ENCODE assay signal across 9 mouse cellular contexts in the genomic region with DNA sequence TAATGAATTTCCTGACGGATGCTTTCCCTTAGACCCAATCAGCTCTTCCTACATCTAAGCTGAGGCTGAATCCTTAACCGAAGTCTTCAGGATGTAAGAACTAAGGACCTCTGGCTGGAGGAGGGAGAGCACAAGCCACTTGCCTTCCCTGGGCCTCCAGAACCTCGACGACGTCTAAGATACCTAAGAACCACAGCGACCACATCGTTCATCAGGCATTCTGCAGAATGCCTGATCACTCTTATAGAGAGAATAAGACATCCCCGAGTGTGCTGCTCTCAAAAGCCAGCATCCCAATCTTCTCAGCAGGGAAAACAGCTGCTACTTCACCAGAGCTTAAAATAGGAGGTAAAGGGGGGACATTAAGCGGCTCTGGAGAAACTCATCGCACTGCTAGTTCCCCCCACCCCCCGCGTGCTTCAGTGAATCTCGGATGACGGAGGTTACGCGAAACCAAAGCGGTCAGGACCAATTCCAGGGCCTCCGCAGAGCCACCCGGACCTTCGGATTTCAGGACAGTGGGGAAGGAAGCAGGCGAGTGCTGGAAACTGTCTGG. TPM values are rescaled to one million over a fixed set of nuclear protein-coding genes. Genes with fewer than 3 reads are reported as not detected.
DNase-seq lines count a peak whose midpoint lies in the region; TF ChIP-seq lines count a peak whose summit lies in the region.
"Had no signal": no experiment of that assay in that cellular context is flagged by ENCODE, and none has a peak within 500 bp of the region (broad histone marks: within the 10 kb centered on the region; RNA-seq: fewer than 3 reads in every experiment).

No protein-coding gene starts in this region.

- H3K36me3 ChIP-seq in hindbrain, embryonic 10.5 days: peaks cover 12% of the 10 kb centered on the region; the same call in 1 of the 2 replicates

- TF ChIP-seq POLR2A in bone marrow macrophage, adult 2 months (IDR thresholded peaks at IDR 0.05; ENCODE audit: borderline replicate concordance, low read depth, low read length): no peak

- H3K9me3 ChIP-seq in hindbrain, embryonic 10.5 days: no peaks in the 10 kb centered on the region

- DNase-seq in adrenal gland, postnatal 14 days: peak; percentile 59
- no peak for DNase-seq in adrenal gland, adult 2 months
- peak; percentile 2 to 22 for DNase-seq in layer of hippocampus, adult 18-20 months (ENCODE audit: low spot score in 2 of 2)
- no peak for DNase-seq in layer of hippocampus, postnatal 10 days (ENCODE audit: low spot score in 2 of 2)
- DNase-seq in hindbrain, embryonic 10.5 days (ENCODE audit: low spot score): no peak
- peak; percentile 1 for DNase-seq in lung, postnatal 36 days
- peak; percentile 18 for DNase-seq in yolk sac, embryonic 10.5 days (ENCODE audit: low spot score)

- H3K4me1 ChIP-seq in bone marrow macrophage, adult 2 months (ENCODE audit: control insufficient read depth, insufficient read depth, low read length): peaks cover 33% of the 10 kb centered on the region
- H3K4me1 ChIP-seq in hindbrain, embryonic 10.5 days (replicated peaks): peaks cover 19% of the 10 kb centered on the region

- no peak for TF ChIP-seq CTCF in bone marrow macrophage, adult 2 months (IDR thresholded peaks at IDR 0.05; ENCODE audit: low read depth, low read length)

- under 1% methylated on average over 21 of the region's 21 CpGs for WGBS in hindbrain, embryonic 10.5 days

- peak overlapping the region; percentile 82 for H3K4me3 ChIP-seq in bone marrow macrophage, adult 2 months (ENCODE audit: insufficient read depth, low read length)
- H3K4me3 ChIP-seq in hindbrain, embryonic 10.5 days: peak overlapping the region; percentile 93

- no peaks in the 10 kb centered on the region for H3K27me3 ChIP-seq in hindbrain, embryonic 10.5 days (ENCODE audit: insufficient read depth, poor library complexity, severe bottlenecking)

- H3K27ac ChIP-seq in bone marrow macrophage, adult 2 months (ENCODE audit: insufficient read depth, low read depth, low read length): peak overlapping the region; percentile 83
- peak overlapping the region; percentile 95 for H3K27ac ChIP-seq in hindbrain, embryonic 10.5 days

RNA-seq across cellular contexts. Expression of gene Rwdd1, which starts 0.6 kb away (rescaled TPM):
- 81.8 and 98.0 TPM in 2 replicates for total RNA-seq in adrenal gland, postnatal 14 days (2021)
- 100 to 1,000 TPM in 1 of 2 experiments, 10 to 100 TPM in 1; 82.1 to 114 TPM for total RNA-seq in adrenal gland, adult 2 months (2021)
- polyA plus RNA-seq in adrenal gland, adult 2 months (2012; rRNA removed): 87.5 and 95.8 TPM in 2 replicates
- total RNA-seq in layer of hippocampus, adult 18-20 months (2021): 100 to 1,000 TPM; 101 to 103 TPM
- total RNA-seq in layer of hippocampus, postnatal 10 days (2021): 100 to 1,000 TPM; 102 to 107 TPM
- polyA plus RNA-seq in bone marrow macrophage, adult 2 months (2012; ENCODE audit: insufficient read depth, insufficient read length, missing spikeins): 50.9 and 55.8 TPM in 2 replicates
- polyA plus RNA-seq in hindbrain, embryonic 10.5 days (2016; fragmentation: Nextera tagmentation; extraction: Ambion mirVana): 126 and 143 TPM in 2 replicates

RNA-seq across cellular contexts. Expression of gene Trappc3l, which starts 18.6 kb away (rescaled TPM):
- total RNA-seq in adrenal gland, postnatal 14 days (2021): not detected in 2 replicates
- not detected for total RNA-seq in adrenal gland, adult 2 months (2021)
- polyA plus RNA-seq in adrenal gland, adult 2 months (2012; rRNA removed): not detected in 2 replicates
- total RNA-seq in layer of hippocampus, adult 18-20 months (2021): under 1 TPM in 1 of 2 experiments, not detected in 1; 0.64 TPM
- under 1 TPM; 0.80 TPM for total RNA-seq in layer of hippocampus, postnatal 10 days (2021)
- not detected in 2 replicates for polyA plus RNA-seq in bone marrow macrophage, adult 2 months (2012; ENCODE audit: insufficient read depth, insufficient read length, missing spikeins)
- polyA plus RNA-seq in hindbrain, embryonic 10.5 days (2016; fragmentation: Nextera tagmentation; extraction: Ambion mirVana): not detected in 2 replicates

RNA-seq across cellular contexts. Expression of gene Calhm4, which starts 25.3 kb away (rescaled TPM):
- total RNA-seq in adrenal gland, postnatal 14 days (2021): not detected in 2 replicates
- total RNA-seq in adrenal gland, adult 2 months (2021): not detected
- not detected in 2 replicates for polyA plus RNA-seq in adrenal gland, adult 2 months (2012; rRNA removed)
- not detected for total RNA-seq in layer of hippocampus, adult 18-20 months (2021)
- total RNA-seq in layer of hippocampus, postnatal 10 days (2021): not detected
- polyA plus RNA-seq in bone marrow macrophage, adult 2 months (2012; ENCODE audit: insufficient read depth, insufficient read length, missing spikeins): not detected in 2 replicates
- polyA plus RNA-seq in hindbrain, embryonic 10.5 days (2016; fragmentation: Nextera tagmentation; extraction: Ambion mirVana): not detected in 2 replicates
- total RNA-seq: left cerebral cortex, postnatal 25 days had no signal

Comparison
In these comparisons a context has a peak if more than half of its experiments do, and no peak if none do; other contexts are left out.
1. DNase-seq: peak in adrenal gland, postnatal 14 days (single experiment), layer of hippocampus, adult 18-20 months (2 of 2), lung, postnatal 36 days (single experiment) and yolk sac, embryonic 10.5 days (single experiment); none in adrenal gland, adult 2 months (single experiment), layer of hippocampus, postnatal 10 days (0 of 2) and hindbrain, embryonic 10.5 days (single experiment).